Mouse (Mus musculus) retina, adult 2 months (tissue): Measurements from ENCODE around the gene Vegfb.

Experiments
- DNase-seq: peaks from one replicate; pipeline ENCODE4 v3.0.0-alpha.2; 2012; ENCODE audit warnings: low read depth, low spot score

The Vegfb gene

DNA sequence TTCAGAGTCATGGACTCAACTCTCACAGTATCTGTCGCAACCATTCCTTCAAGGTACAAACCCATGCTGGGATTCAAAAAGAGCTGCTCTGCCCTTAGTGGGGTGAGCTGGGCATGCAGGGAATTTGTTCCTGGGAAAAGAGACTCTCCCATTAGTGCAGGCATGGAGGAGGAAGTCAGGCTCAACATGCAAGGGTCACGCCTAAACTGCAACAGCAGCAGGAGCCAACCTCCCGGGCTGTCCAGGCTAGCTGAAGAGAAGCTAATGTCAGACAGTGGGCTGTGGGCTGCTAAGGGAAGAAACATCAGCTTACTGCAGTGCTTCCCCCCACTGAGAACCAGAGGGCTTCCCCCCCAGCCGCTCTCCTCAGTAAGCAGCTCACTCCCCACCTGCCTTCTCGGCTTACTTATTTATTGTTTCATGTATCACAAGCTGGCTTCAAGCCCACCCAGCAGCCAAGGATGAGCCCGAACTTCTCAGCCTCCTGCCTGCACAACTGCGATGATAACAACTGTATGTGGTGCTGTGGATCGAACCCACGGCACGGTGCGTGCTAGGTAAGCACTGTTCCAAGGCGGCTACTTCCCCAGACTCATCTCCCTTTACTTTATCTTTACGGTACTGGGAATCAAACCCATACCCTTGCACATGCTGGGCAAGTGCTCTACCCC is 15.1 kb downstream of the Vegfb start:
- DNase-seq, result no peak

DNA sequence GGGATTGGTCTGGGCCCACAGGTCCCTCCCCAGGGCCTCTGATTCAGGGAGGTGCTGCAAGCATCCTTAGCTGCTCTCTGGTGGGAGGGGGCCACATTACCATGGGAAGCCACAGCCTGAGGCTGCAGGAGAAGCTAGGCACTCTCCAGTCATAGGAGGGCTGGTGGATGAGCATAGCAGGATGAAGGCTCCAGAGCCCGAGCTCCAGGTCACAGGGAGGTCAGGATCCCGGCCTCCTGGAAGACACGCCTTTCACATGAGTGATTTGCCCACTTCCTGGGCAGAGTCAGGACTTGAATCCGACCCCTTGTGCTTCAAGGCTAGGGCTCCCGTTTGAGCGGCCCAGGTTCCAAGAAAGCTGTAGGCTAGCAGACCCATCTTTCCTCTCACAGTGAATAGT is 15.8 kb downstream of the Vegfb start:
- no peak for DNase-seq

DNA sequence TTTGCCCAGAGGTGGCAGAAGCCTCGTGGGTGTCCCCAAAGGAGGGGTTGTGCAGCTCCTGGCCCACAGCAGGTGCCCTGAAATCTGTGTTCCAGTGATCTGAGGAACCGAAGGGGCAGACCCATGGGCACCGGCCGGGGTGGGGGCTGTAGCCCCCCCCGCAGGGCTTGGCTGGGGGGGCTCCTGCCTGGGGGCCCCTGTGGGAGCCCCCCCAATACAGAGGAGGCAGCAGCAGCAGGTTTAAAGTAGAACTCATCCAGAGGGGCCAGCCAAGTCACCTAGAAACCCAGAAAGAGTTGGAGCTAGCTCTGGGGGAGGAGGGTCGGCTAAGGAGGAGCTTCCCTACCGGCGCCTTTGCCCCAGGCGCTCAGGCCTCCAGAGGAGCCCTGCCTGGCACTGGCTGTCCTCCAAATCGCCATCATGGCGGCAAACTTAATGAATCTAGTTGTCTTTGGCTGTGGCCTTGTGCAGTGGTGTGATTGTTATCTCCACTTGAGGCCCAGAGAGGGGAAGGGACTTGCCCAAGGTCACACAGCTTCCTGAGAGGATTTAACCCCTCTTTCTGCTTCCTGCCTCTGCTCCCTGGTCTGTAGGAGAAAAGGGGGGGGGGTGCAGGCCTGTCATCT is 16.9 kb downstream of the Vegfb start:
- no peak for DNase-seq

DNA sequence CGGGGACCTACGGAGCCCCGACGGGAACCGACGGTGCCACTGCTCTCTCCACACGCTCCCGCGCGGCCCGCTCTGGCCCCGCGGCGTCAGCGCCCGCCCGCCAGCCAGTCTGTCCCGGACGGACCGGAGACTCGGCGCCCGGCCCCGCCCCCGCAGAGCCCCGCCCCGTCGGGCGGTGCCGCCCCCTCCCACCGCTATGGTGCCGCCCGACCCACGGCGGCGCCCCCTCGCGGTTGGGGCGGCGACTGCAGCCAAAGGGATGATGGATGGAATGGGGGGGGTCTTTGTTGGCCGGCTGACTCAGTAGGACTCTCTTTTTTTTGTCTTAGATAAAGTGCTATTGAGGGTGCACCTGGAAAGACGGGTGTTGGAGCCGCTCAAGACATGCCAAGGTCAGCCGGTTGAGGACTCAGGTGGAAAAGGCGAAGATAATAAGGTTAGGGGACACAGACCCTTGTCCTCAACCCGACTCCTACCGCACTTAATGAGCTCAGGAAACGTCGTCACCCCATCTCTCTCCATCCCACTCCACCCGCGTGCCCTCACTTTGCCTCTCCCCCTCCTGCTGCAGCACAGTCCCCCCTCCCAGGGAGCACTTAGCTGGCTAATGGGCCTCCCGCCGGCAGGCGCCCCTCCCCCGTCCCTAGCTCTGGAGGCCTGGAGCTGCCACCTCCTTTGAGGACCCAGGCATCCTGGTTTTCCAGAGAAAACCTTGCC is 17.6 kb downstream of the Vegfb start:
- no peak for DNase-seq

DNA sequence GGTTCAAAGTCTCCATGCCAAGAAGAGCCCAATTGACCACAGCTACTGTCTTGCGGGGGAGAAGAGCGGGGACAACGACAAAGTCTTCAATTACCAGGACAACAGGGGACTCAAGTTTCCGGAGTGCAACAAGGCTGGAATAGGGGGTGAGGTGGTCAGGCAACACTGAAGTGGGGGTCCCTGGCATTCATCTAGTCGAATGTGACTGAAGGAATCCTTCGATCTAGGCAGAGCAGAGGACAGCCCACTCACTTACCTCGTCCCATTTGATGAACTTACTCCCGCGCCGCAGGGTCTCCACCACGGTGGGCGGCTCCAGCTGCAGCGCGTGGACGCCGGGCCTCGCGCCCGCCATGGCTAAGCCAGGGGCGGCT is 18.2 kb downstream of the Vegfb start:
- no peak for DNase-seq

DNA sequence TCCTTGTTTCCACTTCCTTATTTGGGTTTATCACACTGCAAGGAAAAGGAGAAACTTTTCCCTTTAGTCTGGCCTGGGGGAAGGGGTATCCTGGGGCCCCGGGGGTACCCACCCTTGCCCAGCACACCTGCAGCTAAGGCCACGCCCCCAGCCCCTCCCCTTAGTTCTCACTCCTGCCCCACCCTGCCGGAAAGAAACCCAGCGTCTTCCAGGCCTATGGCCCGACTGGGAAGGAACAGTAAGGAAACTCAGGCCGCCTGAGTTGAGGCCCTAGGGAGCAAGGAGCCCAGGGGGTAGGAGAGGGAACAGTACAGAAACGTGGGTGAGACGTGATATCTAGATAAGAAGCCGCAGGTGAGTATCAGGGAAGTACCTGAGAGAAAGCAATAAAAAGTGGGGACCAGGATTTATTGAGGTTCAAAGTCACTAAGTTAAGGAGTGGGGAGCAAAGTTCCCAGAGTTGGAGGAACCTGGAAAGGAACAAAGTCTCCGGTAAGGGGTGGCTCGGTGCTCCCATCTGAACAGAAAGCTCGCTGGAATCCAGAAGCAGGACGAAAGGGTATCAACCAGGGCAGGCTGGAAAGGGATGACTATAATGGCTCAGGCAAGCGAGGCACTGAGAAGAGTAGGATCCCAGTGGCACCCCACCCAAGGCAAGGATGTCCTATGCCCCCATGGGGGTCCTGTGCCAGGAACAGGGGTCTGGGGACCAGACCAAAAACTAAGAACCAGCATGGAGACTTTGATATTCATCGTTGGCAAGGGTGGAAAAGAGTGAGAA is 18.8 kb downstream of the Vegfb start:
- no peak for DNase-seq

DNA sequence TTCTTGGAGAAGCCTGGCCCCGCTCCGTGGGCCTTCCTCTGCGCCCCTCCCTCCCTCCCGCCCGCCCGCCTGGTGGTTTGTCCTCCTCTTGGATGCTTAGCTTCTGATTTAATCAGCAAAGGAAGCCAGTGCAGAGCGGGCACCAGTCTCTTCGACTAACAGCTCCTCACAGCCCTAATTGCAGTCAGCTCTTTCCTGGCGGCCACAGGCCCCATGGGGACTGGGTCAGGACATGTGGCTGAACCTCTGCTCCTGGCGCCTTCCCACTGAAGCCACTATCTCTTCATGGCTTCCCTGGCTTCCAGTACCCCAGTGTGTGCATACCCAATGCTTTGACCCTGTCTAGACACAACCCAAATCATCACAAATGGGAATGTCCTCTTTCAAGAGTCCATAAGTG is 31.0 kb downstream of the Vegfb start:
- DNase-seq, result no peak

DNA sequence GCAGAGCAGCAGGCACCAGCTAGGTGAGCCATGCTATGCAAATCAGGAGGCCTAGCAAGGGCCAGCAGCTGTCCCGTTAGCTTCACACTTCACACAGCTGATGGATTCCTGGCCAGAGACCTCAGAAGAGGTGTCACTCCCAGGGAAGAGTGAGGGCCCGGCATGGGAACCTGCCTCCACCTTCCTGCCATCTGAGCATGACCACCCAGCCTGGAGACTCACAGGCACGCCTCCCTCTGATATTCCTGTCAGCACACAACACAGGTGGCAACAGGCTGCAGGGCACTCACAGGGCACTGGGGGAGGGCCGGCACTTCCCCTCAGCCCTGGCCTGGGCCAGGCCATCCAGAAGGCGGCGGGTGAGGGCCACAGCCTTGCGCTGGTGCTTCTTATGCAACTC is 32.0 kb downstream of the Vegfb start:
- DNase-seq, result no peak

DNA sequence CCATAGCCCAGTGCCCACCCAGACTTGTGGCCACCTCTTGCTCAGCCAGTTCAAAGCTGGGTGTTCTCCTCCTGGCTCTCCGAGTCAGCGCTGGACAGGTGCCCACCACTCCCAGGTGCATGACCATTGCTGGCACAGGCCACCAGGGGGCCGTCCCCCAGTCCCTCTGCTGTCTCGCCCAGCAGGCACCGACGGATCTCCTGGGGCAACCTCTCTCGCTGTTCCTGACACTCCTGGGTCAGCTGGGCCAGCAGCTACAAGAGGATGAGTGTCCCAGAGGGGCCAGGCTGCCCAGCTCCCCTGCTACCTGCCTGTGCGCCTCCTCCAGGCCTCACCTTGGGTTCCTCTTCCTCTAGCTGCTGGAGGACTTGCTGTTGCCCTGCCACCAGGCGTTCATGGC is 33.4 kb downstream of the Vegfb start:
- no peak for DNase-seq

DNA sequence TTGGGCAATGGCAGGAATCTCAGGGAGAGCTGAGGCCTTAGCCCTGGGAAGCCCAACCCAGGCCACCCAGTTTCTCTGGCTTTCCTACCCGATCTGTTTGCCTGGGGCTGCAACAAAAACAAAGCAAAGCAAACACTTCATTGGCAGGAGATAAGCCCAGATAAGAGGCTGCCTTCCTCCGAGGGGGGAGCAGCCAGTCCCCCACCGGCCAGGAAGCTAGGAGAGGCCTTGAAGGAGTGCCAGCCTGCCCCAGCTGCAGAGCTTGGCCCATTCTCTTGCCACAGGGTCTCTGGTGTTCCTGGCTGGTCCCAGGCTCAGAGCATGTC is 34.8 kb downstream of the Vegfb start:
- DNase-seq, result no peak

DNA sequence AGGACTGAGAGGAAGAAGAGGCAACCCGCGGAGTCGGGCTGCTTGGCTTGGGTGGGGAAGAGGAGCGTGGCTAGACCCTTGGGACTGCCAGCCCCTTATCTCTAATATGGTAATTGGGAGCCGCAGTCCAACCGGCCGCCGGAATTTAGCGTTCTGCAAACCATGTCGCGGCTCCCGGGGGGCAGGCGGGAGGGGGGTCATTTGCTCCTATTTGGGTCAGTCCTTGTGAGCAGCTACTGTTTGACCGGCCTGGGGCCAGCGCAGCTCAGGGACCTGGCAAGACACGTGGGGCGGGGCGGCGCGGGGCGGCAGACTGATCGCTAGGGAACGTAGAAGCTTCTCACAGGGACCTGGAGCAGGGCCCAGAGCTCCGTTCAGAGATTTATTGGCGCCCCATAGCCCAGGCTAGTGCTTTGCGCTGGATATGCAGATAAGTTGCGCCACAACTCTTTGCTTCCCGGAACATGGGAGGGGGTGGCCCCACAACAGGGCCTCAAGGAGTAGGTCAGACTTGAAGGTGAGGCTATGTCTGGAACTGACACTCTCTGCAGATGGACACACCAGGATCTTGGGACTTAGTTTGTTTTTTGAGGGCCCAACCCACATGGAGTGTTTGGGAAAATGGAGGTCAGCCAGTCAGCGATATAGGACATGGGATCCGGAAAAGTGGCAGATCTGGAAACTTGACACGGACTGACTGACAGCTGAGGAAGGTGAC is 35.3 kb downstream of the Vegfb start:
- DNase-seq, result no peak

DNA sequence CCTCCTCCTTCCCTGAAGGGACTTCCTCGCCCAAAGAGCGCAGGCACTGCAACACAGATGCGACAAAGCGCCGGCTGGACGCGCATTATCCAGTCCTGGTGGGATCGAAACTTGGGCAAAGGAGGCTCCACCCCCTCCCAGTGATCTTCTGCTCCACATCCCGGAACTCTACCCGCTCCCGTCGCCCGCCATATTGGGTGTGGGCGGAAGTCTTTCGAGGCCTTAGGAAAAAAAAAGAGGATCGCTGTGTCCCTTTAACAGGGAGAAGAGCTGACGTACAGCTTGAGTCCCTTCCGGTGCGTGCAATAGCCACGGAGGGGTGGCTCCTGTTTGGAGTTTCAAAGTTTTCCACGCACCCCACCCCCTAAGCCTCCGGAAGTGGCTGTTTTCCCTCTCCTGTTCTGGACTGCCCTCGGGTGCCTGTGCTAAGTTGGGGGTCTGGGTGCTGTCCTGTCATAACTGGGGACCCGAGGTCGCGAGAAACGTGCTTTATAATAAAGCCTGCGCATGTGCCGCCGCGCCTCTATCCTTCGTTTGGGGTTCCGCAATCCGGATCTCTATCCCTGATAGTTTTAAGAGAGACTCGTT is 36.0 kb downstream of the Vegfb start:
- peak; percentile 88 for DNase-seq

DNA sequence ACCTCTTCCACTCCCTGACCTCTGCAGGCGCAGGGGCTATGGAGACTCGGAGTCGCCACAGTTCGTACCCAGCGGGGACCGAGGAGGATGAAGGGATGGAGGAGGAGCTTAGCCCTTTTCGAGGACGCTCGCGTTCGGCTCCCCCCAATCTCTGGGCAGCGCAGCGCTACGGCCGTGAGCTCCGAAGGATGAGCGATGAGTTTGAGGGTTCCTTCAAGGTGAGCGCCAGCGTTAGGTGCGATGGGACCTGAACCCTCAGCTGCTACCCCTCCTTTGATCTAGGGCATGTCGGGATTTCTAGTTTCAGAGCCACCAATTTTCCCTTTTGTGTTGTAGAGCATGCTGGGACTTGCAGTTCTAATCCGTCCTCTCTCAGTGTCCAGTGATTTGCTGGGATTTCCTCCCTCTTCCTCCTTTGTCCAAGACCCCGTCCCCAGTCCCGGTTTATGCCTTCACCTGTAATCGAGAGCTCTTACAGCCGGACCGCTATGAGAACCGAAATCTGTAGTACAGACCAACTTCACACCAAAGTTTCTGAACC is 36.8 kb downstream of the Vegfb start:
- no peak for DNase-seq

DNA sequence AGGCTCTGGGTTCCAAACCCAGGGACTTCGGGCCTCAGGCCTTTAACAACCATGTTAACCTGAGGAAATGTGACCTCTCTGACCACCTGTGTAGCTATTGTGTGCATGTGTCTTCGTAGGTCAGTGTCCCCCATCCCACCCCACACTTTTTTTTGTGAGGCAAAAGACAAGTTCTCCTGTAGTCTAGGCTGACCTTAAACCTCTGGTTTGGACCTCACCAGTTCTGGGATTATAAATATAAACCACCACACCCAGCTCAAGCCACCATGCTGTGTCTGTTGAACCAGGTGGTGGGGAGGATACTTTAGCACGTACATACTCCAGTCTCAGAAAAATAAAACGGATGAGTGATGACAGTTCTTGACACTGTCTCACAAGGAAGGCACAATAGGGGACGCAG is 37.5 kb downstream of the Vegfb start:
- DNase-seq, result no peak

DNA sequence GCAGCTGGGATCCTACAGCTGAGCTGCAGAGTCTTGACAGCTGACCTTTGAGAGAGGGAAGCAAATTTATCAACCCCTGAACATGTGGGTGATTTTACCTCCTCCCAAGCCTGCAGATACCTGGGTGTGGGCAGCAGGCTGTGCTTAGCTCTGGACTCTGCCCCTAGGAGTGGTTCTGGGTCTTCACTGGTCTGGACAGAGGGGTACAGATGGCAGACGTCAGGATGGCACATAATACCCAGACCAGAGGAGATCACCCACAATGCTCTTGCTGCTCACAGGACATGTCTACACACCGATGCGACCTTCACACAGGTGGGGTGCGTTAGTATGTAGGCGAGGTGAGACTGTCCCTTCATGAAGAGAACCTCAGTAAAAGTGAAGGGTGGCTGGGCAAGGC is 37.9 kb downstream of the Vegfb start:
- DNase-seq, result no peak

DNA sequence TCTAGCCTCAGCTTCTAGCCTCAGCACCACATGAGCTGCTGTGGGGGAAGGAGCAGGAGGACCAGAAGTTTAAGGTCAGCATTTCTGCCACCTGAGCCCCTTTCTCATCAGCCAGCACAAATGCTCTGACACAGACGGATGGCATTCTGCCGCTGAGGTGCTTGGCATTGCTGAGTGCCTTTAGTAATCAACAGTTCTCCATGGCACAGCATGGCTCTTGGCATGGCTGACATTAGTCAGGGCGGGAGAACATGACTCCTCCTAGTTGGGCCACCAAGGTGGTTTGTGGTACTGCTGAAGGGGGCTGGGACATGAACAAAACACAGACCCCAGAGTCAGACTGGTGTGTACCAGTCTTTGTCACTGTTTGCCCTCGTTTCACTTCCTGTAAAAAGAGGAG is 39.3 kb downstream of the Vegfb start:
- DNase-seq, result no peak

DNA sequence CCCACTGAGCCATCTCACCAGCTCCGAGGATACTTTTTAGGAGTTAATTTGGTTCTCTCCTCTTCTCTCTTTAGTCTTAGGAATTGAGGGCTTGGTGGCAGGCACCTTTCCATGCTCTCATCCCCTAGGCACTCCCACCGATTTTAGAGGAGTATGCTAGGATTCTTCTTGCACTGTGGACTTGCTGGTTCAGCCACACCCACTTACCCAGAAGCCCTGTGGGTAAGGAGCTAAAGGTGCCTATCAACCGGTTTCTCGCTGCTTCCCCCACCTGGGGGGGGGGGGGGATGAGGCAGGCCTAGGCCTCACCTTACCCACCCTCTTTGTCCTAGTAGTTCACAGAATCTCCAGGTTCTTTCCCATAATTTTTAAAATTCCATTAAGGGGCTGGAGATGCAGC is 39.7 kb downstream of the Vegfb start:
- no peak for DNase-seq

DNA sequence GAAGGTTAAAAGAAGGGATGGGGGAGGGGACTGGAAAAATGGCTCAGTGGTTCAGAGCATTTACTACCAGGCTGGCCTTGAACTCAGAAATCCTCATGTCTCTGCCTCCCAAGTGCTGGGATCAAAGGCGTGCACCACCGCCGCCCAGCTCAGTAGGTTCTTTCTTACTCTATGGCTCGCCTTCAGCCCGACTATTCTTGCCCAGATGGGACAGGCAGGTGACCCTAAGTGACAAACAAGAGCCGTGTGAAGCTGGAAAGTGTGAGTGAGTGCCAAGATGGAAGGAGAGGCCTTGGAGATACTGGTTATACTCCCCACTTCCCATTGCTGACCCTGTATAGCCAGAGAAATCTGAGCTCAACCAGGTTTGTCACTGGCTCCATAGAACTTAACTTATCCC is 43.7 kb downstream of the Vegfb start:
- no peak for DNase-seq

DNA sequence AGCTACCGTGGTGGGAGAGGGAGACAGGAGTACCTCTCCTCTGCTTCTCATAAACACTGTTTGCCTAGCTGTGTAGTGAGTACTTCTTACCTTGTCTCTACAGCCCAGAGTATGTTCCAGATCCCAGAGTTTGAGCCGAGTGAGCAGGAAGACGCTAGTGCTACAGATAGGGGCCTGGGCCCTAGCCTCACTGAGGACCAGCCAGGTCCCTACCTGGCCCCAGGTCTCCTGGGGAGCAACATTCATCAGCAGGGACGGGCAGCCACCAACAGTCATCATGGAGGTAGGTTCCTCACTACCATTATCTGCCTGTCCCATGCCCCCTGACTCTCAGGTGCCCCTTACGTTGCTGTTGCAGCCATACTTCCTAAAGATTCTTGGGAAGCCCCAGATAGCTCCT is 44.7 kb downstream of the Vegfb start:
- DNase-seq, result no peak

DNA sequence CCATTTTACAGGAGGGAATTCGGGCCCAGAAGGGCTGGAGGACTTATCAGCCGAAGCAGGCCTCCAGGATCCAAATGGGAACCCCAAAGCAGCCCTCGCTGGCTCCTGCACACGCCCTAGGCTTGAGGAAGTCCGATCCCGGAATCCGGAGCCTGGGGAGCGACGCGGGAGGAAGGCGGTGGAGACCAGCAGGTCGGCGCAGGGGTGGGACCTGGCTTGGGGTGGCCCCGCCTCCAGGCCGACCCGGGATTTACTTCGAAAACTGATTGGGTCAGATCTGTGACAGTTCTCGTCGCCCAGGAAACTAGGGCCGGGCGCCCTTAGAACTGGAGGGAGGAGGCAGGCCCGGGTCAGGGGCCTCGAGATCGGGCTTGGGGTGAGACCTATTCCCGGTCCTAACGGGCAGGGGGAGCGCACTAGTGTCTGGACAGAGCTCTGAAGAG is 45.2 kb downstream of the Vegfb start, which contains the start of gene Gpr137:
TSS of gene Gpr137 (minus strand) at position 232 of the 443 bp plus-strand sequence.
- peak; percentile 78 for DNase-seq
